10 mouse cellular contexts compared by ENCODE assay signal in genomic region chr10:40524032-40524806, GRCm38 (mm10). TPM values are rescaled to one million over a fixed set of nuclear protein-coding genes. Genes with fewer than 3 reads are reported as not detected.
DNase-seq lines count a peak whose midpoint lies in the region; ATAC-seq lines count a peak whose summit lies in the region.
"Had no signal": no experiment of that assay in that cellular context is flagged by ENCODE, and none has a peak within 500 bp of the region (broad histone marks: within the 10 kb centered on the region; RNA-seq: fewer than 3 reads in every experiment).

No protein-coding gene starts in this region.

- H3K4me1 ChIP-seq in forebrain, embryonic 10.5 days, result peaks cover 54% of the 10 kb centered on the region
- peaks cover 19% of the 10 kb centered on the region for H3K4me1 ChIP-seq in forebrain, embryonic 16.5 days (replicated peaks; ENCODE audit: control insufficient read depth, insufficient read depth, low read length)
- peaks cover 23% of the 10 kb centered on the region for H3K4me1 ChIP-seq in lung, embryonic 16.5 days (replicated peaks; ENCODE audit: control insufficient read depth, insufficient read depth, low read length)
- H3K4me1 ChIP-seq in liver, embryonic 15.5 days (replicated peaks), result peaks cover 26% of the 10 kb centered on the region
- H3K4me1 ChIP-seq in stomach, embryonic 15.5 days, result 0 out of 2 replicates have a peak, but pooled peaks cover 10% of the 10 kb centered on the region

- H3K27me3 ChIP-seq in forebrain, embryonic 10.5 days (ENCODE audit: poor library complexity, severe bottlenecking), result no peaks in the 10 kb centered on the region
- H3K27me3 ChIP-seq in forebrain, embryonic 16.5 days (replicated peaks; ENCODE audit: control insufficient read depth, insufficient read depth, low read length), result no peaks in the 10 kb centered on the region
- no peaks in the 10 kb centered on the region for H3K27me3 ChIP-seq in lung, embryonic 16.5 days (ENCODE audit: control insufficient read depth, insufficient read depth, low read depth, low read length)
- H3K27me3 ChIP-seq in liver, embryonic 15.5 days, result 0 out of 2 replicates have a peak, but pooled peaks cover 10% of the 10 kb centered on the region
- H3K27me3 ChIP-seq in stomach, embryonic 15.5 days (replicated peaks), result no peaks in the 10 kb centered on the region
- H3K27me3 ChIP-seq: embryonic facial prominence, embryonic 15.5 days had no signal

- H3K27ac ChIP-seq in forebrain, embryonic 10.5 days, result 0 out of 2 replicates have a peak overlapping the region, but pooled peaks have one; percentile 15
- H3K27ac ChIP-seq in forebrain, embryonic 16.5 days (ENCODE audit: low read length), result no peak overlapping the region
- H3K27ac ChIP-seq in lung, embryonic 16.5 days (ENCODE audit: low read length), result peak overlapping the region; percentile 20; the same call in 1 of the 2 replicates
- no peak overlapping the region for H3K27ac ChIP-seq in liver, embryonic 15.5 days (replicated peaks)
- H3K27ac ChIP-seq in stomach, embryonic 15.5 days, result peak overlapping the region; percentile 57; the same call in 1 of the 2 replicates
- H3K27ac ChIP-seq: hindbrain, postnatal 0 days had no signal

- H3K36me3 ChIP-seq in forebrain, embryonic 10.5 days (replicated peaks), result no peaks in the 10 kb centered on the region
- no peaks in the 10 kb centered on the region for H3K36me3 ChIP-seq in forebrain, embryonic 16.5 days (ENCODE audit: control insufficient read depth, insufficient read depth)
- no peaks in the 10 kb centered on the region for H3K36me3 ChIP-seq in lung, embryonic 16.5 days (ENCODE audit: control insufficient read depth, insufficient read depth, low read length)
- no peaks in the 10 kb centered on the region for H3K36me3 ChIP-seq in liver, embryonic 15.5 days (replicated peaks)
- no peaks in the 10 kb centered on the region for H3K36me3 ChIP-seq in stomach, embryonic 15.5 days
- H3K36me3 ChIP-seq: embryonic facial prominence, embryonic 15.5 days had no signal

- H3K4me2 ChIP-seq in forebrain, embryonic 16.5 days (ENCODE audit: low read length), result no peak overlapping the region
- H3K4me2 ChIP-seq in lung, embryonic 16.5 days (ENCODE audit: low read depth, low read length), result no peak overlapping the region
- no peak overlapping the region for H3K4me2 ChIP-seq in liver, embryonic 15.5 days
- H3K4me2 ChIP-seq in stomach, embryonic 15.5 days, result no peak overlapping the region
- H3K4me2 ChIP-seq: embryonic facial prominence, embryonic 15.5 days had no signal

- H3K4me3 ChIP-seq in forebrain, embryonic 10.5 days, result no peak overlapping the region
- no peak overlapping the region for H3K4me3 ChIP-seq in forebrain, embryonic 16.5 days (replicated peaks; ENCODE audit: low read length)
- no peak overlapping the region for H3K4me3 ChIP-seq in lung, embryonic 16.5 days (ENCODE audit: low read length)
- no peak overlapping the region for H3K4me3 ChIP-seq in liver, embryonic 15.5 days (replicated peaks)
- H3K4me3 ChIP-seq in stomach, embryonic 15.5 days (replicated peaks), result no peak overlapping the region
- H3K4me3 ChIP-seq: embryonic facial prominence, embryonic 15.5 days had no signal

- DNase-seq in forebrain, embryonic 10.5 days (ENCODE audit: extremely low spot score, low spot score), result peak; percentile 14
- no peak for DNase-seq in lung, postnatal 4 days
- no peak for DNase-seq in cerebellum, postnatal 36 days

- no peak for ATAC-seq in forebrain, embryonic 16.5 days
- ATAC-seq in lung, embryonic 16.5 days (ENCODE audit: low read depth), result no peak
- ATAC-seq in liver, embryonic 15.5 days (ENCODE audit: insufficient read depth), result 0 out of 2 replicates have a peak, but pooled peaks have one; percentile 38
- ATAC-seq in stomach, embryonic 15.5 days (ENCODE audit: insufficient read depth, low FRiP score, low read depth), result no peak
- no peak for ATAC-seq in activated CD4-positive, CD25-positive, alpha-beta regulatory T cell, adult 4 months
- ATAC-seq: hindbrain, postnatal 0 days had no signal

- H3K9me3 ChIP-seq in forebrain, embryonic 10.5 days, result no peaks in the 10 kb centered on the region
- H3K9me3 ChIP-seq in forebrain, embryonic 16.5 days (ENCODE audit: control insufficient read depth, low read length), result no peaks in the 10 kb centered on the region
- H3K9me3 ChIP-seq in lung, embryonic 16.5 days (ENCODE audit: control insufficient read depth, low read length), result no peaks in the 10 kb centered on the region
- no peaks in the 10 kb centered on the region for H3K9me3 ChIP-seq in liver, embryonic 15.5 days (replicated peaks)
- no peaks in the 10 kb centered on the region for H3K9me3 ChIP-seq in stomach, embryonic 15.5 days
- H3K9me3 ChIP-seq: embryonic facial prominence, embryonic 15.5 days had no signal

- H3K9ac ChIP-seq in forebrain, embryonic 16.5 days (replicated peaks; ENCODE audit: low read depth, low read length), result no peak overlapping the region
- H3K9ac ChIP-seq in lung, embryonic 16.5 days (ENCODE audit: low read length), result no peak overlapping the region
- no peak overlapping the region for H3K9ac ChIP-seq in liver, embryonic 15.5 days
- H3K9ac ChIP-seq in stomach, embryonic 15.5 days, result no peak overlapping the region
- H3K9ac ChIP-seq: embryonic facial prominence, embryonic 15.5 days had no signal

- WGBS in forebrain, embryonic 10.5 days, result 80% methylated on average over 9 of the region's 9 CpGs
- WGBS in forebrain, embryonic 16.5 days, result 72% methylated on average over 9 of the region's 9 CpGs
- WGBS in lung, embryonic 16.5 days, result 68% methylated on average over 9 of the region's 9 CpGs
- 48% methylated on average over 9 of the region's 9 CpGs for WGBS in liver, embryonic 15.5 days (ENCODE audit: insufficient replicate concordance)
- 72% methylated on average over 9 of the region's 9 CpGs for WGBS in stomach, embryonic 15.5 days

RNA-seq across cellular contexts. Expression of gene Slc22a16, which starts 45.9 kb away (rescaled TPM):
- polyA plus RNA-seq in forebrain, embryonic 10.5 days (2016; fragmentation: Nextera tagmentation; extraction: Ambion mirVana), result not detected in 2 replicates
- polyA plus RNA-seq in forebrain, embryonic 16.5 days (2015; fragmentation: Nextera tagmentation; extraction: Ambion mirVana), result not detected in 2 replicates
- not detected in 2 replicates for polyA plus RNA-seq in lung, embryonic 16.5 days (2015; fragmentation: Nextera tagmentation; extraction: Ambion mirVana)
- not detected in 2 replicates for polyA plus RNA-seq in liver, embryonic 15.5 days (2015; fragmentation: Nextera tagmentation; extraction: Ambion mirVana)
- polyA plus RNA-seq in stomach, embryonic 15.5 days (2015; fragmentation: Nextera tagmentation; extraction: Ambion mirVana), result not detected in 2 replicates
- not detected for polyA plus RNA-seq in activated CD4-positive, CD25-positive, alpha-beta regulatory T cell, adult 4 months (2017; shearing (Covaris generic))
- polyA plus RNA-seq: embryonic facial prominence, embryonic 15.5 days; hindbrain, postnatal 0 days had no signal

Comparison
In these comparisons a context has a peak if more than half of its experiments do, and no peak if none do; other contexts are left out.
1. H3K27ac ChIP-seq: peak in forebrain, embryonic 10.5 days (single experiment), lung, embryonic 16.5 days (single experiment) and stomach, embryonic 15.5 days (single experiment); none in forebrain, embryonic 16.5 days (single experiment) and liver, embryonic 15.5 days (single experiment).